Mouse (Mus musculus) hindbrain, embryonic 16.5 days (tissue): ENCODE data around the gene Hsdl1. TPM values are rescaled to one million over a fixed set of nuclear protein-coding genes. Genes with fewer than 3 reads are reported as not detected.

ENCODE experiments used
- ATAC-seq: fragments of 200-750 bp; cut with Nextera tagmentation; 2 replicates; pipeline ENCODE4 v1.8.0; 2017; ENCODE audit warnings: moderate TSS enrichment, moderate library complexity
- H3K27ac ChIP-seq: fragments of 300-500 bp; sonication (generic); 2 replicates; pipeline ENCODE4 v1.5.1; 2014; ENCODE audit warnings: low read depth, mild to moderate bottlenecking, control low read depth, low read length, moderate library complexity
- H3K27me3 ChIP-seq: fragments of 300-500 bp; sonication (generic); replicated peaks from 2 replicates; pipeline ENCODE4 v1.6.1; 2014; ENCODE audit warnings: low read length; ENCODE audit not compliant: control insufficient read depth, insufficient read depth
- H3K36me3 ChIP-seq: fragments of 300-500 bp; sonication (generic); 2 replicates; pipeline ENCODE4 v1.6.1; 2014; ENCODE audit warnings: mild to moderate bottlenecking, low read length, moderate library complexity, mixed read lengths; ENCODE audit not compliant: control insufficient read depth, insufficient read depth
- H3K4me1 ChIP-seq: fragments of 300-500 bp; sonication (generic); 2 replicates; pipeline ENCODE4 v1.6.1; 2014; ENCODE audit warnings: low read depth, low read length; ENCODE audit not compliant: control insufficient read depth, insufficient read depth
- H3K4me2 ChIP-seq: fragments of 300-500 bp; sonication (generic); 2 replicates; pipeline ENCODE4 v1.6.1; 2014; ENCODE audit warnings: mild to moderate bottlenecking, low read length, control low read depth, moderate library complexity
- H3K4me3 ChIP-seq: fragments of 300-500 bp; sonication (generic); 2 replicates; pipeline ENCODE4 v1.5.1; 2014; ENCODE audit warnings: mild to moderate bottlenecking, low read length, control low read depth, moderate library complexity
- H3K9ac ChIP-seq: fragments of 300-500 bp; sonication (generic); 2 replicates; pipeline ENCODE4 v1.6.1; 2014; ENCODE audit warnings: low read depth, mild to moderate bottlenecking, control low read depth, low read length, moderate library complexity
- H3K9me3 ChIP-seq: fragments of 300-500 bp; sonication (generic); 2 replicates; pipeline ENCODE4 v1.6.1; 2014; ENCODE audit warnings: mild to moderate bottlenecking, low read length, moderate library complexity; ENCODE audit not compliant: control insufficient read depth
- WGBS: fragments of 180-500 bp; shearing (Covaris S2); extraction: QIAGEN DNeasy Blood & Tissue Kit; methylation state at CpG from one replicate; pipeline ENCODE4 v1.1.7; 2014; 5-methylcytosine and 5-hydroxymethylcytosine counted together
- polyA plus RNA-seq: library from polyadenylated mRNA; unstranded; fragments of >200 nt; fragmentation: Nextera tagmentation; extraction: Ambion mirVana; gene quantifications from 2 replicates; pipeline ENCODE4 v1.2.1, GENCODE M21; 2015

The Hsdl1 gene
- polyA plus RNA-seq, 1 experiment from 2014 or later, result 161 TPM

- Histone ChIP-seq H3K27ac (no peak overlapping the region), H3K27me3 (no peaks in the 10 kb centered on the region), H3K4me2 (no peak overlapping the region), H3K9ac (no peak overlapping the region), H3K36me3 (no peaks in the 10 kb centered on the region), H3K4me3 (no peak overlapping the region), H3K4me1 (peaks cover 20% of the 10 kb centered on the region), H3K9me3 (no peaks in the 10 kb centered on the region)
- WGBS, result 79% methylated on average over 2 of the region's 2 CpGs
- ATAC-seq, result no peak
Measured at GRCm38 (mm10) chr8:119552967-119553366, 22.0 kb downstream of the Hsdl1 start.

GRCm38 (mm10) chr8:119548560-119549113 lies 26.3 kb downstream of the Hsdl1 start:
- H3K9me3 ChIP-seq, result no peaks in the 10 kb centered on the region
- H3K27ac ChIP-seq, result no peak overlapping the region
- H3K4me3 ChIP-seq, result no peak overlapping the region
- 0 out of 2 replicates have a peak, but pooled peaks cover 3% of the 10 kb centered on the region for H3K36me3 ChIP-seq
- ATAC-seq, result no peak
- no peaks in the 10 kb centered on the region for H3K4me1 ChIP-seq
- no peak overlapping the region for H3K9ac ChIP-seq
- H3K27me3 ChIP-seq, result no peaks in the 10 kb centered on the region
- no peak overlapping the region for H3K4me2 ChIP-seq
- 84% methylated on average over 7 of the region's 7 CpGs for WGBS

GRCm38 (mm10) chr8:119547019-119547691 lies 27.8 kb downstream of the Hsdl1 start:
- Histone ChIP-seq H3K4me1 (no peaks in the 10 kb centered on the region), H3K4me3 (no peak overlapping the region), H3K4me2 (no peak overlapping the region), H3K9ac (no peak overlapping the region), H3K36me3 (peaks cover 10% of the 10 kb centered on the region), H3K27me3 (no peaks in the 10 kb centered on the region), H3K9me3 (no peaks in the 10 kb centered on the region), H3K27ac (no peak overlapping the region)
- ATAC-seq, result no peak
- 87% methylated on average over 18 of the region's 18 CpGs for WGBS

- 94% methylated on average over 6 of the region's 6 CpGs for WGBS
- no peak overlapping the region for H3K4me2 ChIP-seq
- H3K4me1 ChIP-seq, result no peaks in the 10 kb centered on the region
- ATAC-seq, result no peak
- peaks cover 19% of the 10 kb centered on the region for H3K36me3 ChIP-seq
- H3K9me3 ChIP-seq, result no peaks in the 10 kb centered on the region
- H3K9ac ChIP-seq, result no peak overlapping the region
- H3K27me3 ChIP-seq, result no peaks in the 10 kb centered on the region
- H3K27ac ChIP-seq, result no peak overlapping the region
- no peak overlapping the region for H3K4me3 ChIP-seq
Measured at GRCm38 (mm10) chr8:119545791-119546190, 29.2 kb downstream of the Hsdl1 start.

- H3K4me3 ChIP-seq, result no peak overlapping the region
- H3K36me3 ChIP-seq, result peaks cover 24% of the 10 kb centered on the region
Measured at GRCm38 (mm10) chr8:119545180-119545579, 29.8 kb downstream of the Hsdl1 start.

GRCm38 (mm10) chr8:119544606-119545005 lies 30.4 kb downstream of the Hsdl1 start:
- Histone ChIP-seq H3K9ac (no peak overlapping the region), H3K4me1 (no peaks in the 10 kb centered on the region), H3K4me2 (no peak overlapping the region), H3K27me3 (no peaks in the 10 kb centered on the region), H3K4me3 (no peak overlapping the region), H3K36me3 (peaks cover 30% of the 10 kb centered on the region), H3K27ac (no peak overlapping the region), H3K9me3 (no peaks in the 10 kb centered on the region)
- ATAC-seq, result no peak
- 85% methylated on average over 3 of the region's 3 CpGs for WGBS

More at GRCm38 (mm10) chr8:119545180-119545579, 29.8 kb downstream of the Hsdl1 start:
- no peak overlapping the region for H3K27ac ChIP-seq
- 84% methylated on average over 6 of the region's 6 CpGs for WGBS
- no peaks in the 10 kb centered on the region for H3K9me3 ChIP-seq
- H3K9ac ChIP-seq, result no peak overlapping the region
- no peak overlapping the region for H3K4me2 ChIP-seq
- no peaks in the 10 kb centered on the region for H3K4me1 ChIP-seq
- H3K27me3 ChIP-seq, result no peaks in the 10 kb centered on the region
- no peak for ATAC-seq

GRCm38 (mm10) chr8:119531973-119532372 lies 43.0 kb downstream of the Hsdl1 start:
- WGBS, result 86% methylated on average over 9 of the region's 9 CpGs
- no peak for ATAC-seq
- H3K4me3 ChIP-seq, result no peak overlapping the region
- no peak overlapping the region for H3K4me2 ChIP-seq
- peaks cover 55% of the 10 kb centered on the region for H3K36me3 ChIP-seq
- no peaks in the 10 kb centered on the region for H3K27me3 ChIP-seq
- no peak overlapping the region for H3K9ac ChIP-seq
- no peaks in the 10 kb centered on the region for H3K9me3 ChIP-seq
- no peaks in the 10 kb centered on the region for H3K4me1 ChIP-seq
- no peak overlapping the region for H3K27ac ChIP-seq

GRCm38 (mm10) chr8:119531397-119531796 lies 43.6 kb downstream of the Hsdl1 start:
- 94% methylated on average over 3 of the region's 3 CpGs for WGBS
- no peaks in the 10 kb centered on the region for H3K4me1 ChIP-seq
- H3K4me3 ChIP-seq, result no peak overlapping the region
- ATAC-seq, result no peak
- no peak overlapping the region for H3K27ac ChIP-seq
- H3K9me3 ChIP-seq, result no peaks in the 10 kb centered on the region
- H3K36me3 ChIP-seq, result peaks cover 50% of the 10 kb centered on the region
- no peak overlapping the region for H3K9ac ChIP-seq
- no peak overlapping the region for H3K4me2 ChIP-seq
- no peaks in the 10 kb centered on the region for H3K27me3 ChIP-seq

- Histone ChIP-seq H3K27ac (no peak overlapping the region), H3K4me1 (no peaks in the 10 kb centered on the region), H3K36me3 (peaks cover 45% of the 10 kb centered on the region), H3K9ac (no peak overlapping the region), H3K9me3 (no peaks in the 10 kb centered on the region), H3K27me3 (no peaks in the 10 kb centered on the region), H3K4me2 (no peak overlapping the region), H3K4me3 (no peak overlapping the region)
- ATAC-seq, result no peak
- 85% methylated on average over 6 of the region's 6 CpGs for WGBS
Measured at GRCm38 (mm10) chr8:119530937-119531336, 44.0 kb downstream of the Hsdl1 start.
